Mouse (Mus musculus) CD4-positive, CD25-positive, alpha-beta regulatory T cell, adult 2 months (primary cell): ENCODE data around the gene Gdpd4.
A peak's percentile ranks its signal among the peaks of the same experiment; 100 is the strongest.

Experiments
- DNase-seq: peaks from one replicate; pipeline ENCODE4 v3.0.0-alpha.2; 2012; ENCODE audit warnings: low read depth, low spot score

The Gdpd4 gene

DNA sequence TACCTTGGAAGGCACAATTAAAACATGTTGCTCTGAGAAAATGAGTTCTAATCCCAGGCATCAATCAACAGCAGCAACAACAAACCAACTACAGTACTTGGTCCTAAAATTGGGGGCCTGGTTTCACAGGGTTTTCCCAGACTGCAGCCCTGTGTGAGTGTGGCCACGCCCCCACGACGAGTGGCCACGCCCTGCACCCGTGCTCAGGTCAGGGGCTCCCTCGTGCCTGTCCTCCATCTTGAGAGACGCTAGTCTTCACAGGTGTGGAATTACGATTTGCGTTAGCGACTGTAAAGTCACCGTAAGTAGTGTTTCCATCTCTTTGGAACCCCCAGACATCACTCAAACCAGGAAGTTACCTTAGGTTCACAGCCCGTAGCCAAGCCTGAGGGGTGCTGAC lies at the start of gene Gdpd4:
TSS of gene Gdpd4 (plus strand) at position 214 of the 400 bp plus-strand sequence.
- no peak for DNase-seq

- no peak for DNase-seq
Observed at GRCm38 (mm10) chr7:97872396-97872795, 47.4 kb upstream of the Gdpd4 start.

GRCm38 (mm10) chr7:97873317-97873716 lies 46.4 kb upstream of the Gdpd4 start:
- no peak for DNase-seq

- peak; percentile 60 for DNase-seq
Observed at GRCm38 (mm10) chr7:97877846-97878538, 41.8 kb upstream of the Gdpd4 start.

DNA sequence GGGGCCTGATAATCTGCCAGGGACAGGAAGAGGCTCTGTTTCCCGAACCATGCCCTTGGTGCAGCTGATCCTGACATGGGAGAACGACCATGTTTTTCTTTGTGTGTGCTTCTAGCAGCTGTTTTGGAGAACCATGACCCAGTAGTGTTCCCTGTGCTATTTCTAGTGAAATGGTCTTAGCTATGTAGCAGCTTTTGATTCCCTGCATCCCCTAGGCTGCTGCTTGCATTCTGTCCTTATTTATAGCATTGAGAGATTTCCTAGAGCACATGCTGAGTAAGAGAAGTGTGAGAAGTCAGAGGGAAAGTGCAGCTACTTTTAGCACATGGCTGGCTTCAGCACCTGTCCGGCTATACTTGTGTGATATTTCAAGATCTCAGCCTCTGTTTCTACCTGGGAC lies 8.1 kb upstream of the Gdpd4 start:
- no peak for DNase-seq

- no peak for DNase-seq
Observed at GRCm38 (mm10) chr7:97914833-97915516, 4.8 kb upstream of the Gdpd4 start.

DNA sequence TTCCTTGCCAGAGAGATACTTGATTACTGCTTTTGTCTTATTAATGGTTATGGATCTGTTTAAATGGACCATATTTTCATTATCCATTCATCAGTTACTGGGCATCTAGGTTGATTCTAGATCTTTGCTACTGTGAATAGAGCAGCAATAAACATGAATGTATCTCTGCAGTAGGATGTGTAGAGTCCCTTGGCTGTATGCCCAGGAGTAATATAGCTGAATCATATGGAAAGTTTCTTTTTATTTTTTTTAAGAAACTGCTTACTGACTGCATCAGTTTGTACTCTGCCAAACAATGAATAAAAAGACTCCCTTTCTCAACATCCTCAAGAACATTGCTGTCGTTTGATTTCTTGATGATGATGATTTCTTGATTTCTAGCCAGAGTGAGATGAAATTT lies 6.1 kb downstream of the Gdpd4 start:
- DNase-seq, result no peak

DNA sequence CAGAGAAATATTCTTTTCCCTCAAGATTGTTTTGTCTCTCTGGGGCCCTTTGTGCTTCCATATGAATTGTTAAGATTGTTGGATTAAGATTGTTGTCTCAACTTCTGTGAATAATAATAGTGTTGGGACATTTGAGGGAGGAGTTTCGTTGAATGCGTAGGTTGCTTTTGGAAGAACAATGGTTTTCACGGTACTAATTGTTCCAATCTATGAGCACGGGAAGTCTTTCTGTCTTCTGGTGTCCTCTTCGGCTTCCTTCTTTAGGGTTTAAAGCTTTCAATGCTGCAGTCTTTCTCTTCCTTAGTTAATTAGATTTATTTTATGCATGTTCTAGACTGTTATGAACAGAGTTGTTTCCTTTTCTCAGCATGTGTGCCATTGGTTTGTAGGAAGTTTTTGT lies 7.2 kb downstream of the Gdpd4 start:
- DNase-seq, result no peak

- no peak for DNase-seq
Observed at GRCm38 (mm10) chr7:97944485-97944884, 24.7 kb downstream of the Gdpd4 start.

DNA sequence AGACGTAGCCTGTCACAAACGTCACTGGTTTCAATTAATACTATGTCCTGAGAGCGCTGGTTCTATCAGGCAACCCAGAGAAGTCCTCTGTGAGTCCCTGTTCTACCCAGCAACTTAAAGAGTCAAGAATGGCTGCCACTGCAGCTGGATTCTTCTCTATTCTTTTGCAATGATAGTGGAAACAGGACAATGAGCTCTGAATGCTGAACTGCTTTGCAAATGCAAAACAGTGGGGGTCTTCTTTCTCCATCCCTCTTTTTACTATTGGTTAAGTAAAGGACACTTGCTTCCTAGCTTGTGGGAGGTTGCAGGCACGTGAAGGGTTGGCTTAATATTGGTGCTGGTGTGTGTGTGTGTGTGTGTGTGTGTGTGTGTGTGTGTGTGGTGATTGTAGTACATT lies 52.7 kb downstream of the Gdpd4 start:
- no peak for DNase-seq

GRCm38 (mm10) chr7:97977463-97977862 lies 57.7 kb downstream of the Gdpd4 start:
- peak; percentile 73 for DNase-seq

DNA sequence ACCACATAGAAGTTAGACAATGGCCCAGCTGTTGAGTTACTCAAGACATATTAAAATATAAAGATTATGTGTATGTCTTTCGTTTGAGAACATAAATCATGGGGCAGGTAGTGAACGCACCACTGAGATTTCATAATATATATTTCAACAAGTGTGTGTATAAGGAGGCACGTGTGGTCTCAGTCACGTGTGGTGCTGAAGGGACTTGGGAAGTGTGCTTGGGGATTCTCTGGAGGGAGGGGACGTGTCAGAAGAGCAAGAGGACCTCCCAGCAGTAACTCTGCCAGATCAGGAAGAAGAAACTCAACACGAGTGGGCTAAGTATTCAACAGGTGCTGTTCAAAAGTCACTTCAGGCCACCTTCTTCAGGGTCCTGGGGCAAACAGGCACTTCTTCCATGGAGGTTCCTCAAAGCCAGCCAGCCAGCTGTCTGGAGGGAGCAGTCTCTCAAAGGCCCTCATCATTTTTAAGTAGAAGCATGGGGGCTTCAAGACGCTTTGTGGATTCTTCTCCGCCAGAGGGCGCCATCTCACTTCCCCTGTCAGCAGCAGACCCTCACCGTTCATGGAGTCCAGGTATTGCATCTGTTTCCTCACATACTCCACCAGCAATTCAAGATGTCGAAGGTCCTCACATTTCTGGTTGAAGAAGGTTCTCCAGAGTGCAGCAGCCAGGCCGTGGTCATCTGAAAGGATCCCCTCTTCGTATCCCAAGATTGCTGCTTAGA lies 64.5 kb downstream of the Gdpd4 start:
- DNase-seq, result peak; percentile 64

GRCm38 (mm10) chr7:98002617-98003016 lies 82.9 kb downstream of the Gdpd4 start:
- no peak for DNase-seq

GRCm38 (mm10) chr7:98048101-98048824 lies 128.5 kb downstream of the Gdpd4 start:
- no peak for DNase-seq

GRCm38 (mm10) chr7:98051980-98052379 lies 132.2 kb downstream of the Gdpd4 start:
- DNase-seq, result peak; percentile 66

- DNase-seq, result no peak
Observed at GRCm38 (mm10) chr7:98054461-98054860, 134.7 kb downstream of the Gdpd4 start.

GRCm38 (mm10) chr7:98054942-98055341 lies 135.2 kb downstream of the Gdpd4 start:
- no peak for DNase-seq

DNA sequence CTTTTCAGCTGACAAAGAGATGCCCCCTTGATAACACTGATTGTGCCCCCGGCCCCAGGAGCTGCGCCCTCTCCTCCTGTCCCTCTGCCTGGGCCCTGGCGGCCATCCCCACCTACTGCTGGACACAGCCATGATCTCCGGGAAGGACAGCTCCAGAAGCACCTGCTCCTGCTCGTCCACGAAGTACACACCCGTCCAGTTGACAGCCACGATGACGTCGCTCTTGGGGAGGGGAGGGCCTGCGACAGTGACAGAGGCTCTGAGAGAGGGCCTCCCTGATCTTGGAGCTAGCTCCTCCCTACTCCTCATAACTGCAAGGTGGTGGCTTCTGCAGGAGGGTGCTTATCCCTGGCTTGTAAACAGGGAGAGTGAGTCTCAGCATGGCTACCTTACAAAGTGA lies 146.5 kb downstream of the Gdpd4 start:
- no peak for DNase-seq

GRCm38 (mm10) chr7:98071620-98072019 lies 151.9 kb downstream of the Gdpd4 start:
- DNase-seq, result peak; percentile 92

DNA sequence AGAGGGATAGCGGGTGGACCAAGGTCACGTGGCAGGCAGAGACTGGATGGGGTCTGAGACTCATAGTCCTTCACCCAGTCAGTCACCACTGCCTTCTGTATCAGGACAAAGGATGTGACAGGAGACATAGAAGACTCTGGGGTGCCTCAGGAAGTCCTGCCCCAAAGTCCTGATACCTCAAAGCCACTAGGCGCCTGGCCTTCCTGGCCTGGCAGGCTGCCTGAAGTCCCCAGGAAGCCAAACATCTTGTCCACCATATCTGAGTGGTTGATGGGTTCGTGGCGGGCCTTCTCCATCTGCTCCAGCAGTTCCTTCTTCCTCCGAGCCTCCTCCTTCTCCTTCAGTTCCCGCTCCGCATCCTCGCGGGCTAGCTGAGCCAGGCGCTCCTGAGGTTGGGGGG lies 157.7 kb downstream of the Gdpd4 start:
- no peak for DNase-seq

DNA sequence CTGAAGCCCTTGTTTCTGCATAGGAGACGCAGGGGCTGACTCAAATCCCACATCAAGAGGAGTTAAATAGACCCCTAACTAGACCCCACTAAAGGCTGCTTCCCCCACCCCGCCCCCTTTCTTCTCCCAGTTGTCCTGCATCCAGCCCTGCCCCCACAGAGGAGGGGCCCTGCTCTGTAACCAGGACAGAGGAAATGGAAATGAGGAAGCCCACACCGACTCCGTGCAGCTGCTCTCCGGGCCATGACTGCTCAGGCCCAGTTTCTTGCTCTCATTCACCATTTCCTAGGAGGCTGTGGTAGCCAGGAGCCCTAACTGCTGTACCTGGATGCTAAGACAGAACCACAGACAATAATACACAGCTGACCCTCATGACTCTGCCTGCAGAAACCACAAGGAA lies 162.6 kb downstream of the Gdpd4 start:
- DNase-seq, result no peak
